Mouse (Mus musculus): Measurements from ENCODE around the gene Midn.

DNA sequence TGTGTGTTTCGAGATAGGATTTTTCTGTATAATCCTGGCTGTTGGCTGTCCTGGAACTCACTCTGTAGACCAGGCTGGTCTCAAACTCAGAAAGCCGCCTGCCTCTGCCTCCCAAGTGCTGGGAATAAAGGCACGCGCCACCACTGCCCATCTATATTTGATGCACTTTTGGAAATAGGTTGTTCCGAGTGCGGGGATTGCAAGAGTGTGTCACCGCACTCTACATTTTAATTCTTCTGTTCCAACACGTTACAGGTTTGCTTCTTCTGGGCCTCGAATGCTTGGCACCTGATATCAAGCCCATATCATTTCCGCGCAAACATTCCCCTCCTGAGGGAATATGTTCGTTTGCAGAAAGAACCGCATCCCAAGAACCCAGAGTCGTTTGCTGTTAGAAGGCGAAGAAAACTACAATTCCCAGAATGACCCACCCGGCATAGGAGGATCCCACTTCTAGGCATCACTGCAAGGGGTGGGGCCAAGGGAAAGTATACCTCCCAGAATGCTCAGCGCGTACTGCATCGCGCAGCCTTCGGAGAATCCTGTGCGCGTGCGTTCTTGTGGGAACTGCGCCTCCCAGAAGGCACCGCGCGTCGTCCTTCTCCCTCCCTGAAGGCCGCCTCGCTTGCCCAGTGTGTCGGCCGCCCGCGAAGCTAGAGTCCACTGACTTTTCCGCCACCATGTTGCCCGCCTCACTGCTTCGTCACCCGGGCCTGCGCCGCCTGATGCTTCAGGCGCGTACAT lies 6.1 kb upstream of the Midn start:
- TF ChIP-seq CTCF (IDR thresholded peaks at IDR 0.05): no peak
- TF ChIP-seq POLR2A (IDR thresholded peaks at IDR 0.05; ENCODE audit: insufficient read depth, low read depth, low read length): peak; percentile 98

Measured in heart, adult 2 months (tissue).